Mouse (Mus musculus): ENCODE data around the gene Thap7. TPM values are rescaled to one million over a fixed set of nuclear protein-coding genes. Genes with fewer than 3 reads are reported as not detected.
A peak's percentile ranks its signal among the peaks of the same experiment; 100 is the strongest.
"Not testable (repeated sequence)": the region's sequence is repeated elsewhere in the genome, so short reads cannot be mapped to it uniquely, and the experiment has no call there.

Thap7 gene
- polyA plus RNA-seq, 1 experiment from 2014 or later = 51.4 TPM

DNA sequence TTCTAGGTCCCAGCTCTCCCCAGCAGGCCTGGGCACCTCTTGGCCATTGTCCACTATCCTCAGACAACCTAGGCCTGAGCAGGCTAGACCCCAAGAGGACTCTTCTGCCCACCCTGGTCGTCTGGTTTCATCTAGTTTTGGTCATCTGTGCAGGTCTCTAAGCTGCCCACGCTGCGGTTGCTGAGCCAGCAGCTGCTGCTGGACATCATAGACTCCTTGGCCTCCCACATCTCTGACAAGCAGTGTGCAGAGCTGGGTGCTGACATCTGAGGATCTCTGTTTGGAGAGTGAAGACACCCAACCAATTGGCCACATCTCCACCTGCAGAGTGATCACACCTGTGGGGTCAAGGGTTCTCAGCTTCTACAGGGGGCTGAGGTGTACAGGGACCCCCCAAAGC, 5.4 kb downstream of the Thap7 start:
- Histone ChIP-seq H3K27me3 (replicated peaks; ENCODE audit: control insufficient read depth, insufficient read depth, low read length) (no peaks in the 10 kb centered on the region), H3K4me3 (ENCODE audit: low read depth, low read length) (no peak overlapping the region), H3K9ac (ENCODE audit: low read length) (no peak overlapping the region), H3K9me3 (ENCODE audit: control insufficient read depth, low read length) (no peaks in the 10 kb centered on the region), H3K36me3 (ENCODE audit: control insufficient read depth, insufficient read depth, low read length) (peaks cover 86% of the 10 kb centered on the region), H3K4me2 (ENCODE audit: low read length) (no peak overlapping the region), H3K4me1 (replicated peaks; ENCODE audit: control insufficient read depth, insufficient read depth, low read length) (peaks cover 8% of the 10 kb centered on the region; the same call in 1 of the 2 replicates), H3K27ac (ENCODE audit: low read depth) (no peak overlapping the region)
- ATAC-seq (replicated peaks; ENCODE audit: low FRiP score, low TSS enrichment, low read depth) (no peak), DNase-seq (ENCODE audit: low spot score) (no peak)
- 87% methylated on average over 3 of the region's 3 CpGs for WGBS

DNA sequence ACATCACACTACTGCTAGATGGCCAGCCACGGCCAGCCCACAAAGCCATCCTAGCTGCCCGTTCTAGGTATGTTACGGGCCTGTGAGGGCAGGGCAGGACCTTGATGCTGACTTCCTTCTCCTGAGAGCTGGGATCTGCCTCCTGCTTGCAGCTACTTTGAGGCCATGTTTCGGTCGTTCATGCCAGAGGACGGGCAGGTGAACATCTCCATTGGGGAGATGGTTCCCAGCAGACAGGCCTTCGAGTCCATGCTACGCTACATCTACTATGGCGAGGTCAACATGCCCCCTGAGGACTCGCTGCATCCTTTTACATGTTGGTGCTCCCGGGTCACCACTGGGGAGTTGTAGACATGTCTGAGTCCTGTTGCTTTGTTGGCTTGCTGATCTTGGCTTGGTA, 6.8 kb downstream of the Thap7 start:
- no peak overlapping the region for H3K27ac ChIP-seq (ENCODE audit: low read depth)
- 92% methylated on average over 11 of the region's 11 CpGs for WGBS
- no peak overlapping the region for H3K4me2 ChIP-seq (ENCODE audit: low read length)
- no peak overlapping the region for H3K9ac ChIP-seq (ENCODE audit: low read length)
- ATAC-seq (replicated peaks; ENCODE audit: low FRiP score, low TSS enrichment, low read depth) (no peak), DNase-seq (ENCODE audit: low spot score) (no peak)
- no peaks in the 10 kb centered on the region for H3K27me3 ChIP-seq (replicated peaks; ENCODE audit: control insufficient read depth, insufficient read depth, low read length)
- H3K9me3 ChIP-seq (ENCODE audit: control insufficient read depth, low read length) = no peaks in the 10 kb centered on the region
- peaks cover 98% of the 10 kb centered on the region for H3K36me3 ChIP-seq (ENCODE audit: control insufficient read depth, insufficient read depth, low read length)
- no peaks in the 10 kb centered on the region for H3K4me1 ChIP-seq (replicated peaks; ENCODE audit: control insufficient read depth, insufficient read depth, low read length)
- H3K4me3 ChIP-seq (ENCODE audit: low read depth, low read length) = no peak overlapping the region

DNA sequence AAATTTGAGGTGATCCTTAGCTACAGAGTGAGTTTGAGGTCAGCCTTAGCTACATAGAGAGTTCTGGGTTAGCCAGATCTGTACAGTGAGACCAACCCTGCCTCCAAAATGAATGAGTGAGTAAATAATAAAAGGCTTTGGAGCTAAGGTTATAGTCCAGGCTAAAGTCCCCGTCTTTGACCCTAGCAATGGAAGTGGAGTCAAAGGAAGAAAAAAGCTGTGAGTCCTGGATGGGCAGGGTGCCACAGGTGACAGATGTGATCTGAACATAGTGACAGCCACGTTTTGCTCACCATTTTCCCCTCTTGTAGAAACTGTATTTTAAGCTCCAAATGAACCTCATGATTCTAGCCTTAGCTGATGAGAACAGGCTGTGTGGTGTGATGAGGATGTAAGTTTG, 12.0 kb downstream of the Thap7 start:
- no peaks in the 10 kb centered on the region for H3K4me1 ChIP-seq (replicated peaks; ENCODE audit: control insufficient read depth, insufficient read depth, low read length)
- no peaks in the 10 kb centered on the region for H3K27me3 ChIP-seq (replicated peaks; ENCODE audit: control insufficient read depth, insufficient read depth, low read length)
- ATAC-seq (replicated peaks; ENCODE audit: low FRiP score, low TSS enrichment, low read depth) = no peak
- H3K36me3 ChIP-seq (ENCODE audit: control insufficient read depth, insufficient read depth, low read length) = peaks cover 84% of the 10 kb centered on the region
- 77% methylated on average over 2 of the region's 2 CpGs for WGBS
- no peak overlapping the region for H3K9ac ChIP-seq (ENCODE audit: low read length)
- H3K4me3 ChIP-seq (ENCODE audit: low read depth, low read length) = no peak overlapping the region
- DNase-seq (ENCODE audit: low spot score) = no peak
- no peak overlapping the region for H3K27ac ChIP-seq (ENCODE audit: low read depth)
- H3K4me2 ChIP-seq (ENCODE audit: low read length) = no peak overlapping the region
- H3K9me3 ChIP-seq (ENCODE audit: control insufficient read depth, low read length) = no peaks in the 10 kb centered on the region

DNA sequence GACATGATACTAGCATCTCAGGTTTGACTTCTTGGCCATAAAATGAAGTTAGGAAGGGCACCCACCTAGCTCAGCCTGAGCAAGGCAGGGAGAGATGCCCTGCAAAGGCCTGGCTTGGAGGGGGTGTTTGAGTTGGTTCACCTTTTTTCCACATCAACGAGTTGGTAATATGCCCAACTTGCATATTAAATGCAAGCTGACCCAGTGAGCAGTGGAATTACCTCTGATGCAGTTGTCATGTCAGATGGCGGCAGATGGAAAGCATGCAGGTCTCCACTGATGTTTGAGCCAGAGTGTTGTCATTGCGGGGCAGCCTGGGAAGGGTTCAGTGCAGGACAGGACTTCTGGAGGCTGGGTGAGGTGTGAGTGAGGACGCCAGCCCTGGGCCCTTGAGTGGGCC, 19.5 kb downstream of the Thap7 start:
- Histone ChIP-seq H3K4me3 (ENCODE audit: low read depth, low read length) (no peak overlapping the region), H3K27me3 (replicated peaks; ENCODE audit: control insufficient read depth, insufficient read depth, low read length) (no peaks in the 10 kb centered on the region), H3K27ac (ENCODE audit: low read depth) (no peak overlapping the region), H3K36me3 (ENCODE audit: control insufficient read depth, insufficient read depth, low read length) (peaks cover 42% of the 10 kb centered on the region), H3K4me2 (ENCODE audit: low read length) (no peak overlapping the region), H3K9ac (ENCODE audit: low read length) (no peak overlapping the region), H3K4me1 (replicated peaks; ENCODE audit: control insufficient read depth, insufficient read depth, low read length) (peaks cover 12% of the 10 kb centered on the region), H3K9me3 (ENCODE audit: control insufficient read depth, low read length) (no peaks in the 10 kb centered on the region)
- ATAC-seq (replicated peaks; ENCODE audit: low FRiP score, low TSS enrichment, low read depth) (no peak), DNase-seq (ENCODE audit: low spot score) (no peak)
- 92% methylated on average over 4 of the region's 4 CpGs for WGBS

DNA sequence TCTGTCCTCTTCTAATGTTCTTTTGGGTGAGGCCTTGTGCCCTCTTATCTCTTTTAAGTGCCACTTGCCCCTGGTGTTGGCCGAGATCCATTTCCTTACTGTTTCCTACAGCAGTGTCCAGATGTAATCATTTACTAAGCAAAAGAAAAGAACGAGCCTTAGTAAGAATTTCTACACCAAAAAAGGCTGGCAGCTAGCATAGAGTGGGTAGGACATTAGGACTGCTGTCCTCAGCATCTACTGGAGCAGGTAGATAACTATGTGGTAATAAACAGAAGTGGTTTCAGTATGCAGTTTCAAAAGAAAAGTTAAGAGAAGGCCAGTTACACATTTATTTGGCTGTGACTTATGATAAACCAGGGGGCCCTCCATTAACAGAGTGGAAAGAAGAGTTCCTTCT, 20.2 kb downstream of the Thap7 start:
- Histone ChIP-seq H3K4me2 (ENCODE audit: low read length) (no peak overlapping the region), H3K27ac (ENCODE audit: low read depth) (no peak overlapping the region), H3K9ac (ENCODE audit: low read length) (no peak overlapping the region), H3K4me1 (replicated peaks; ENCODE audit: control insufficient read depth, insufficient read depth, low read length) (peaks cover 12% of the 10 kb centered on the region), H3K27me3 (replicated peaks; ENCODE audit: control insufficient read depth, insufficient read depth, low read length) (no peaks in the 10 kb centered on the region), H3K4me3 (ENCODE audit: low read depth, low read length) (no peak overlapping the region), H3K36me3 (ENCODE audit: control insufficient read depth, insufficient read depth, low read length) (peaks cover 35% of the 10 kb centered on the region), H3K9me3 (ENCODE audit: control insufficient read depth, low read length) (no peaks in the 10 kb centered on the region)
- no peak for ATAC-seq (replicated peaks; ENCODE audit: low FRiP score, low TSS enrichment, low read depth)
- DNase-seq (ENCODE audit: low spot score) = no peak
- 79% methylated on average over 2 of the region's 2 CpGs for WGBS

DNA sequence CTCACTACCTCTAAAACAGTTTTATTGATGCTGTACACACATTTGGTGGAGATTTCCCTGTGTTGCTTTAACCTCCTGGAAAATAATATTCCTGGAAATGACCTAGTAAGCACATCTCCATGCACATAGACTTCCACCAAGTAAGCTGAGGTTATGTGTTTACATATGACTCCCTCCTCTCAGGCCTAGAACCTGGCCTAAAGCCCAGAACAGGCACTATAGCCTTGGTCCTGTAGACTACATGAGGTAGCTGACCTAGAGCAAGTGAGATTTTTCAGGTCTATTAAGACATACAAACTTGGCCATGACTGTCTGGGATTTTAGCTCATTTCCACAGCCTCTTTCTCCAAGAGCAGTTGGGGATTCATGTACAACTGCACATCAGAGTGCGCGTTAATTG, 20.8 kb downstream of the Thap7 start:
- peak overlapping the region; percentile 88 for H3K4me2 ChIP-seq (ENCODE audit: low read length)
- DNase-seq (ENCODE audit: low spot score) (no peak), ATAC-seq (replicated peaks; ENCODE audit: low FRiP score, low TSS enrichment, low read depth) (no peak)
- 96% methylated on average over 2 of the region's 2 CpGs for WGBS
- no peaks in the 10 kb centered on the region for H3K9me3 ChIP-seq (ENCODE audit: control insufficient read depth, low read length)
- no peak overlapping the region for H3K9ac ChIP-seq (ENCODE audit: low read length)
- H3K27ac ChIP-seq (ENCODE audit: low read depth) = no peak overlapping the region
- H3K4me1 ChIP-seq (replicated peaks; ENCODE audit: control insufficient read depth, insufficient read depth, low read length) = peaks cover 12% of the 10 kb centered on the region
- H3K36me3 ChIP-seq (ENCODE audit: control insufficient read depth, insufficient read depth, low read length) = peaks cover 31% of the 10 kb centered on the region
- no peaks in the 10 kb centered on the region for H3K27me3 ChIP-seq (replicated peaks; ENCODE audit: control insufficient read depth, insufficient read depth, low read length)
- no peak overlapping the region for H3K4me3 ChIP-seq (ENCODE audit: low read depth, low read length)

DNA sequence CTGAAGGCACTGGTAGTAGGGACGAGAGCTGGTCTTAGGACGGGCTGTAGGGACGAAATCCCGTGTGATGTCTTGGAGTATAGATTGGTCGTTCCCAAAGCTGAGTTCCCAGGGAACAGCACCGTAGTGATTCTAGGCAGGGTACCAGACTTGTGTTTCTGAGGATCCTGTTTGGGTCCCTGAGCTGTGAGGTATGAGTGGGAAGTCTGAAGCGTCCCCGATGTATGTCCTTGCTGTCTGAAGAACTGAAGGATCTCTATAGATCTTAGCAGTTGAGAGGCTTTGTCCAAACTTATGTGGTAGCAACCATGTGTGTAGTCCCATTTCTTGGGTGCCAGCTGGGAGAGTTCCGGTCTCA, 21.7 kb downstream of the Thap7 start:
- peaks cover 12% of the 10 kb centered on the region for H3K4me1 ChIP-seq (replicated peaks; ENCODE audit: control insufficient read depth, insufficient read depth, low read length)
- no peak; the same call in 1 of the 2 replicates for ATAC-seq (replicated peaks; ENCODE audit: low FRiP score, low TSS enrichment, low read depth)
- H3K9ac ChIP-seq (ENCODE audit: low read length) = peak overlapping the region; percentile 68
- H3K4me3 ChIP-seq (ENCODE audit: low read depth, low read length) = peak overlapping the region; percentile 69
- H3K27me3 ChIP-seq (replicated peaks; ENCODE audit: control insufficient read depth, insufficient read depth, low read length) = no peaks in the 10 kb centered on the region
- H3K9me3 ChIP-seq (ENCODE audit: control insufficient read depth, low read length) = no peaks in the 10 kb centered on the region
- H3K36me3 ChIP-seq (ENCODE audit: control insufficient read depth, insufficient read depth, low read length) = peaks cover 31% of the 10 kb centered on the region
- peak overlapping the region; percentile 91 for H3K27ac ChIP-seq (ENCODE audit: low read depth)
- peak overlapping the region; percentile 88 for H3K4me2 ChIP-seq (ENCODE audit: low read length)
- DNase-seq (ENCODE audit: low spot score) = no peak
- 8% methylated on average over 9 of the region's 9 CpGs for WGBS

DNA sequence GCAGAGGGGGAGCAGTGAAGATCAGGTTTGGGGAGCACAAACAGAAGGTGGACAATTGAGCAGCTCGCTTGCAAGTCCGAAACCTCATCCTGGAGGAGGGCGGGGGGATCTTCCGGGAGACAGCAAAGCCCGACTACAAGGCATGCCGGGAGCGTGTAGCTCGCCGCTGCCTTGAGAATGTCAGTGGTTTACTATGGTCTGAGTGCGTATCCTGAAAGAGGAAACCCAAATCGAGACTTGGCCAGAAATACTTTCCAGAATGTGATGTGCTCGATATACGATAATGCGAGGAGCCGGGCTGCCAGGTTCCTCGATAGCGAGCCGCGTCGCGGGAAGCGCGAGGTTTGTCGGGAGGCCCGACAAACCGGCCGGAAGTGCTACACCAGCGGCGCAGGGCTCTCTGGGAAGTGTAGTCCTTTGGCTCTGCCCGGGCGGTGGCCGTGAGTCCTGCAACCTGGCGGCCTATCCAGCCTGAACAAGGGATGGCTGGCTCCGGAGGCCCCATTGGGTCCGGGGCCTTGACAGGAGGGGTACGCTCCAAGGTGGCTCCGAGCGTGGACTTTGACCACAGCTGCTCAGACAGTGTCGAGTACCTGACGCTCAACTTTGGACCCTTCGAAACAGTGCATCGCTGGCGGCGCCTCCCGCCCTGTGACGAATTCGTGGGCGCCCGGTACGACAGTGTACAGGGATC, 22.2 kb downstream of the Thap7 start, which contains the start of gene Lztr1:
Gene Lztr1 (plus strand): TSS at position 143 of the 694 bp plus-strand sequence.
- ATAC-seq (replicated peaks; ENCODE audit: low FRiP score, low TSS enrichment, low read depth) (peak; percentile 96), DNase-seq (ENCODE audit: low spot score) (peak; percentile 96)
- Histone ChIP-seq H3K4me2 (ENCODE audit: low read length) (peak within 1 kb of the TSS; percentile 88), H3K4me3 (ENCODE audit: low read depth, low read length) (peak within 1 kb of the TSS; percentile 69), H3K9ac (ENCODE audit: low read length) (peak within 1 kb of the TSS; percentile 68), H3K9me3 (ENCODE audit: control insufficient read depth, low read length) (no peaks in the 10 kb centered on the region), H3K27ac (ENCODE audit: low read depth) (peak within 1 kb of the TSS; percentile 91), H3K27me3 (replicated peaks; ENCODE audit: control insufficient read depth, insufficient read depth, low read length) (no peaks in the 10 kb centered on the region), H3K4me1 (replicated peaks; ENCODE audit: control insufficient read depth, insufficient read depth, low read length) (peaks cover 12% of the 10 kb centered on the region), H3K36me3 (ENCODE audit: control insufficient read depth, insufficient read depth, low read length) (peaks cover 26% of the 10 kb centered on the region)
- WGBS = under 1% methylated on average over 50 of the region's 50 CpGs

DNA sequence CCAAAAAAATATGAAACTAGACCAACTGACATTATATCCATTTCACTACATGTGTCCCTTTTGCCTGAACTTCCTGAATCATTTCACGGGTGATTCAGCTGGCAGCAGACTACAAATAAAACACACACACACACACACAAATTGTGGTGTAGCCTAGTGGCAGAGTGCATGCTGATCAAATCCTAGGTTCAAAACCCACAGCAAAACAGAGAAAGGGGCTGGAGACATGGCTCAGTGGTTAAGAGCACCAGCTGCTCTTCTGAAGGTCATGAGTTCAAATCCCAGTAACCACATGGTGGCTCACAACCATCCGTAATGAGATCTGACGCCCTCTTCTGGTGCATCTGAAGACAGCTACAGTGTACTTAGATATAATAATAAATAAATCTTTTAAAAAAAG, 22.9 kb downstream of the Thap7 start:
- H3K9me3 ChIP-seq (ENCODE audit: control insufficient read depth, low read length); DNase-seq (ENCODE audit: low spot score); H3K27me3 ChIP-seq (replicated peaks; ENCODE audit: control insufficient read depth, insufficient read depth, low read length): not testable (repeated sequence)
- H3K4me1 ChIP-seq (replicated peaks; ENCODE audit: control insufficient read depth, insufficient read depth, low read length) = peaks cover 12% of the 10 kb centered on the region
- H3K27ac ChIP-seq (ENCODE audit: low read depth) = peak overlapping the region; percentile 91; the same call in 1 of the 2 replicates
- peaks cover 20% of the 10 kb centered on the region for H3K36me3 ChIP-seq (ENCODE audit: control insufficient read depth, insufficient read depth, low read length)
- peak overlapping the region; percentile 88 for H3K4me2 ChIP-seq (ENCODE audit: low read length)
- peak overlapping the region; percentile 68 for H3K9ac ChIP-seq (ENCODE audit: low read length)
- ATAC-seq (replicated peaks; ENCODE audit: low FRiP score, low TSS enrichment, low read depth) = 0 out of 2 replicates have a peak, but pooled peaks have one; percentile 0
- peak overlapping the region; percentile 69 for H3K4me3 ChIP-seq (ENCODE audit: low read depth, low read length)
- WGBS = 27% methylated on average over 3 of the region's 3 CpGs

All from intestine, embryonic 14.5 days (tissue).